Mouse (Mus musculus): ENCODE measurements around the gene Chrm2. TPM values are rescaled to one million over a fixed set of nuclear protein-coding genes. Genes with fewer than 3 reads are reported as not detected.

Gene Chrm2
- total and polyA plus RNA-seq, 3 experiments: not detected

DNA sequence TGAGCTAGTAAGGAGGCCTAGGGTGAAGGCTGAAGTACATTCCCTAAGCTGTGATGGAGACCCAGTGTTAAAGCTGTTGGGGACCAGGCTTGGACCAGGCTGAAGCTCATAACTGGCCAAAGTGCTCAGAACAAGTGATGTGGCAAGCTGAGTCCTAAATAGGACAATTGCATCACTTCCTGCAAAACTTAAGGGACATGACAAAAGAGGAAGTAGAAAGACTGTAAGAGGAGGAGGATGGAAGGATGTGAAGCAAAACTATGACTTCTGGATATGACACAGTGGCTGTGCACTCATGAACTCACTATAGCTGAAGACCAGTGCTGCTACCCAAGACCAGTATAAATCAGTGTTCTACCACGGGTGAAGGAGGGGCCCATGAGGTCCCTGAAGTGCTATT, 69.1 kb downstream of the Chrm2 start:
- H3K4me3 ChIP-seq (ENCODE audit: control insufficient read depth in 1 of 2, insufficient read depth in 1 of 2, low read depth in 2 of 2, low read length in 2 of 2): no peak overlapping the region
- H3K27me3 ChIP-seq (ENCODE audit: control insufficient read depth in 1 of 2, insufficient read depth in 2 of 2, low read length in 2 of 2): no peaks in the 10 kb centered on the region
- no peak overlapping the region for H3K9ac ChIP-seq (ENCODE audit: control insufficient read depth, low read depth, low read length, poor library complexity, severe bottlenecking)
- TF ChIP-seq CHD2 (IDR thresholded peaks at IDR 0.05; ENCODE audit: low read length) (no peak), ZMIZ1 (IDR thresholded peaks at IDR 0.05; ENCODE audit: low read depth, low read length) (no peak), ZKSCAN1 (IDR thresholded peaks at IDR 0.05; ENCODE audit: low read depth, low read length) (no peak), MXI1 (IDR thresholded peaks at IDR 0.05; ENCODE audit: low read depth, low read length) (no peak), SMC3 (IDR thresholded peaks at IDR 0.05; ENCODE audit: low read depth, low read length) (no peak), EP300 (IDR thresholded peaks at IDR 0.05; ENCODE audit: low read depth in 1 of 2, low read length in 2 of 2) (no peak)
- DNase-seq (ENCODE audit: low read depth, low spot score): no peak
- H3K79me2 ChIP-seq (ENCODE audit: control insufficient read depth, insufficient read depth, low read length, poor library complexity): no peaks in the 10 kb centered on the region
- H3K27ac ChIP-seq (ENCODE audit: control insufficient read depth, low read depth, low read length): no peak overlapping the region
- H3K36me3 ChIP-seq (ENCODE audit: control insufficient read depth in 1 of 2, insufficient read depth in 2 of 2, low read length in 2 of 2): no peaks in the 10 kb centered on the region
- no peaks in the 10 kb centered on the region for H3K9me3 ChIP-seq (replicated peaks; ENCODE audit: insufficient read depth, low read length)
- no peaks in the 10 kb centered on the region for H3K4me1 ChIP-seq (ENCODE audit: control insufficient read depth in 1 of 2, insufficient read depth in 2 of 2, low read length in 2 of 2)

DNA sequence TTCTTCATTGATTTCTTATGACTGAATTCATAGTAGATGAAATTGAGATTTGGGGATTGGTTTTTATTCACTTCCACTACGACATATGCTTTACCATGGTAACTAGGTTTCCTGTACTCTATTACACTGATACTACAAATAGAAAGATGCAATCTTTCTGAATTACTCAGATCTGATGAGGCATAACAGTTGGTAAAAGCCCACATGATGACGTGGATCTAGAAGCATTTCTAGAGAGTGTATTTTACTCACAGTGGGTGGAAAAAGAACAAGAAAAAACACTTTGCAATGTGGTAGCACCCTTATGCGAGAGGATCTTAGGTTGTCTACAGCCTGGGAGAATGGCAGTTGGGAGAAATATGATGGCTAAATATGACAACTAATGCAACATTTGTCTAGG, 76.1 kb downstream of the Chrm2 start:
- Histone ChIP-seq H3K9ac (ENCODE audit: control insufficient read depth, low read depth, low read length, poor library complexity, severe bottlenecking) (no peak overlapping the region), H3K27me3 (ENCODE audit: control insufficient read depth in 1 of 2, insufficient read depth in 2 of 2, low read length in 2 of 2) (no peaks in the 10 kb centered on the region), H3K4me1 (ENCODE audit: control insufficient read depth in 1 of 2, insufficient read depth in 2 of 2, low read length in 2 of 2) (no peaks in the 10 kb centered on the region), H3K9me3 (replicated peaks; ENCODE audit: insufficient read depth, low read length) (no peaks in the 10 kb centered on the region), H3K36me3 (ENCODE audit: control insufficient read depth in 1 of 2, insufficient read depth in 2 of 2, low read length in 2 of 2) (no peaks in the 10 kb centered on the region), H3K27ac (ENCODE audit: control insufficient read depth, low read depth, low read length) (no peak overlapping the region), H3K79me2 (ENCODE audit: control insufficient read depth, insufficient read depth, low read length, poor library complexity) (no peaks in the 10 kb centered on the region), H3K4me3 (ENCODE audit: control insufficient read depth in 1 of 2, insufficient read depth in 1 of 2, low read depth in 2 of 2, low read length in 2 of 2) (no peak overlapping the region)
- TF ChIP-seq CTCF (IDR thresholded peaks at IDR 0.05 in 2 of 3, conservative IDR thresholded peaks at IDR 0.05 in 1 of 3; ENCODE audit: control insufficient read depth in 1 of 3, insufficient read depth in 1 of 3, low read depth in 2 of 3, low read length in 3 of 3, poor library complexity in 1 of 3, severe bottlenecking in 1 of 3) (no peak), MAZ (IDR thresholded peaks at IDR 0.05; ENCODE audit: low read depth, low read length) (no peak), POLR2A (IDR thresholded peaks at IDR 0.05; ENCODE audit: control insufficient read depth in 1 of 2, insufficient read depth in 1 of 2, low read depth in 1 of 2, low read length in 2 of 2, poor library complexity in 1 of 2) (no peak), USF2 (IDR thresholded peaks at IDR 0.05; ENCODE audit: borderline replicate concordance in 1 of 2, insufficient read depth in 1 of 2, low read depth in 1 of 2, low read length in 2 of 2) (no peak), HCFC1 (IDR thresholded peaks at IDR 0.05; ENCODE audit: low read depth, low read length) (no peak), ZKSCAN1 (IDR thresholded peaks at IDR 0.05; ENCODE audit: low read depth, low read length) (no peak), MEF2A (IDR thresholded peaks at IDR 0.05; ENCODE audit: extremely low read depth, insufficient replicate concordance, low read depth, low read length, poor library complexity, severe bottlenecking) (no peak), NELFE (IDR thresholded peaks at IDR 0.05; ENCODE audit: low read depth, low read length) (no peak), ZC3H11A (IDR thresholded peaks at IDR 0.05; ENCODE audit: low read depth, low read length) (no peak), SIN3A (IDR thresholded peaks at IDR 0.05; ENCODE audit: low read length) (no peak), TAL1 (IDR thresholded peaks at IDR 0.05; ENCODE audit: low read length) (no peak), MXI1 (IDR thresholded peaks at IDR 0.05; ENCODE audit: low read depth, low read length) (no peak), ZMIZ1 (IDR thresholded peaks at IDR 0.05; ENCODE audit: low read depth, low read length) (no peak)
- DNase-seq (ENCODE audit: low read depth, low spot score): no peak

Data from MEL (cell line).